Mouse (Mus musculus) MEL (cell line): ENCODE results near the gene Nes.

ENCODE experiments used
- CTCF ChIP-seq, 3 experiments: IDR thresholded peaks in 2 of 3; conservative IDR thresholded peaks in 1 of 3; 2 replicates each; pipeline ENCODE4 v1.5.1; 2011 to 2012; ENCODE audit warnings: low read length in 3 of 3, low read depth in 2 of 3, mild to moderate bottlenecking in 2 of 3, improper control_type of control experiment in 1 of 3, inconsistent platforms in 1 of 3, mixed read lengths in 1 of 3, moderate library complexity in 1 of 3; ENCODE audit not compliant: control insufficient read depth in 1 of 3, insufficient read depth in 1 of 3, poor library complexity in 1 of 3, severe bottlenecking in 1 of 3
- POLR2A ChIP-seq, 2 experiments: IDR thresholded peaks; 2 replicates each; pipeline ENCODE4 v1.6.1; 2011 to 2012; ENCODE audit warnings: low read length in 2 of 2, mild to moderate bottlenecking in 2 of 2, control low read depth in 1 of 2, improper control_type of control experiment in 1 of 2, low read depth in 1 of 2, moderate library complexity in 1 of 2; ENCODE audit not compliant: control insufficient read depth in 1 of 2, insufficient read depth in 1 of 2, poor library complexity in 1 of 2

DNA sequence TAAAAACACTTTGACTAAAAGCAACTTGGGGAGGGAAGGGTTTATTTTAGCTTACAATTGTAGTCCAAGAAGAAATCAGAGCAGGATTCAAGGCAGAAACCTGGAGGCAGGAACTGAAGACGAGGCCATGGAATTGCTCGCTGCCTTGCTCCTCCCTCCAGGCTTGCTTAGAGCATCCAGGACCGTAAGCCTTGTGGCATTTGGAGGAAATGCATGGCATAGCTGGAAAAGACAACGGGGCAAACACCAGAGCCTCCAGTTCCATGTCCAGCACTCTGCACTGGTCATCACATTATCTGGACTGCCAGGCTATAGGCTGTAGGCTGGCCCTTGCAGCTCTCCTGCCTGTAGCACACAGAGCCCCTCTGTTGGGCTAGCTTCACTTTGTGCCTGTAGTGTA lies 36.4 kb upstream of the Nes start:
- TF ChIP-seq POLR2A (IDR thresholded peaks at IDR 0.05; ENCODE audit: control insufficient read depth in 1 of 2, insufficient read depth in 1 of 2, low read depth in 1 of 2, low read length in 2 of 2, poor library complexity in 1 of 2), result no peak
- no peak for TF ChIP-seq CTCF (IDR thresholded peaks at IDR 0.05 in 2 of 3, conservative IDR thresholded peaks at IDR 0.05 in 1 of 3; ENCODE audit: control insufficient read depth in 1 of 3, insufficient read depth in 1 of 3, low read depth in 2 of 3, low read length in 3 of 3, poor library complexity in 1 of 3, severe bottlenecking in 1 of 3)
